Mouse (Mus musculus) lung, postnatal 0 days (tissue): ENCODE data around the gene Hpn. TPM values are rescaled to one million over a fixed set of nuclear protein-coding genes. Genes with fewer than 3 reads are reported as not detected.
A peak's percentile ranks its signal among the peaks of the same experiment; 100 is the strongest.

ENCODE experiments used
- ATAC-seq: fragments of 200-750 bp; cut with Nextera tagmentation; 2 replicates; pipeline ENCODE4 v1.8.0; 2017; ENCODE audit warnings: moderate library complexity
- DNase-seq: peaks from one replicate; pipeline ENCODE4 v3.0.0-alpha.2; 2016; ENCODE audit warnings: low spot score
- H3K27ac ChIP-seq: fragments of 300-500 bp; sonication (generic); 2 replicates; pipeline ENCODE4 v1.5.1; 2014; ENCODE audit warnings: antibody characterized with exemption, mild to moderate bottlenecking, low read length, mixed read lengths
- H3K27me3 ChIP-seq: fragments of 300-500 bp; sonication (generic); replicated peaks from 2 replicates; pipeline ENCODE4 v1.6.1; 2014; ENCODE audit warnings: low read length, mixed read lengths; ENCODE audit not compliant: insufficient read depth
- H3K36me3 ChIP-seq: fragments of 300-500 bp; sonication (generic); 2 replicates; pipeline ENCODE4 v1.6.1; 2014; ENCODE audit warnings: low read length, mixed read lengths; ENCODE audit not compliant: insufficient read depth
- H3K4me1 ChIP-seq: fragments of 300-500 bp; sonication (generic); 2 replicates; pipeline ENCODE4 v1.6.1; 2014; ENCODE audit warnings: antibody characterized with exemption, low read depth, low read length, mixed read lengths; ENCODE audit not compliant: insufficient read depth
- H3K4me2 ChIP-seq: fragments of 300-500 bp; sonication (generic); replicated peaks from 2 replicates; pipeline ENCODE4 v1.6.1; 2014; ENCODE audit warnings: low read depth, mild to moderate bottlenecking, low read length, moderate library complexity, mixed read lengths
- H3K4me3 ChIP-seq: fragments of 300-500 bp; sonication (generic); 2 replicates; pipeline ENCODE4 v1.5.1; 2014; ENCODE audit warnings: low read depth, low read length
- H3K9ac ChIP-seq: fragments of 300-500 bp; sonication (generic); replicated peaks from 2 replicates; pipeline ENCODE4 v1.6.1; 2014; ENCODE audit warnings: low read depth, mild to moderate bottlenecking
- H3K9me3 ChIP-seq: fragments of 300-500 bp; sonication (generic); 2 replicates; pipeline ENCODE4 v1.6.1; 2016; ENCODE audit warnings: low read length, mixed read lengths
- CTCF ChIP-seq: IDR thresholded peaks from 2 replicates; pipeline ENCODE4 v1.5.1; 2016; ENCODE audit warnings: antibody characterized with exemption, mild to moderate bottlenecking
- EP300 ChIP-seq: IDR thresholded peaks from 2 replicates; pipeline ENCODE4 v1.6.1; 2016; ENCODE audit warnings: antibody characterized with exemption, mild to moderate bottlenecking, control low read depth
- WGBS: fragments of 180-500 bp; shearing (Covaris S2); extraction: QIAGEN DNeasy Blood & Tissue Kit; methylation state at CpG from one replicate; pipeline ENCODE4 v1.1.7; 2014; 5-methylcytosine and 5-hydroxymethylcytosine counted together
- polyA plus RNA-seq: library from polyadenylated mRNA; unstranded; fragments of >200 nt; fragmentation: Nextera tagmentation; extraction: Ambion mirVana; gene quantifications from 2 replicates; pipeline ENCODE4 v1.2.1, GENCODE M21; 2015

The Hpn gene
- polyA plus RNA-seq, 1 experiment from 2014 or later = 20.5 TPM

DNA sequence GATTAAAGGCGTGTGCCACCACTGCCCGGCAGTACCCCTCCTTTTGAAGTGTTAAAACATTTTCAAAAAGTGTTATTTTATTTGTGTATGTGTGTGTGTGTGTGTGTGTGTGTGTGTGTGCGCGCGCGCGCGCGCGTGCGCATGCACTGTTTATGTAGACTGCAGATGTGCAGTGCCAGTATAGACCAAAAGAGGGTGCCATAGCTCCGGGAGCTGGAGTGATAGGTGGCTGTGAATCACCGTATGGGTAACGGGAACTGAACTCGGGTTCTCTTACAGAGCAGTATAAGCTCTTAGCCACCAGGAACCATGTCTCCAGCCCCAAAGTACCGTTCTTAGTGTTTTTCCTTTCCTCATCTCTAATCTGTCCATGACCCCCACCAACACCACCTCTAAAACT lies 29.8 kb upstream of the Hpn start:
- Histone ChIP-seq H3K9ac (no peak overlapping the region), H3K27ac (no peak overlapping the region), H3K9me3 (no peaks in the 10 kb centered on the region), H3K4me2 (no peak overlapping the region), H3K4me3 (no peak overlapping the region), H3K27me3 (no peaks in the 10 kb centered on the region), H3K36me3 (peaks cover 20% of the 10 kb centered on the region; the same call in 1 of the 2 replicates), H3K4me1 (peaks cover 14% of the 10 kb centered on the region; the same call in 1 of the 2 replicates)
- no peak for DNase-seq
- TF ChIP-seq CTCF = peak; percentile 44
- no peak for TF ChIP-seq EP300
- ATAC-seq = no peak
- 95% methylated on average over 16 of the region's 16 CpGs for WGBS

DNA sequence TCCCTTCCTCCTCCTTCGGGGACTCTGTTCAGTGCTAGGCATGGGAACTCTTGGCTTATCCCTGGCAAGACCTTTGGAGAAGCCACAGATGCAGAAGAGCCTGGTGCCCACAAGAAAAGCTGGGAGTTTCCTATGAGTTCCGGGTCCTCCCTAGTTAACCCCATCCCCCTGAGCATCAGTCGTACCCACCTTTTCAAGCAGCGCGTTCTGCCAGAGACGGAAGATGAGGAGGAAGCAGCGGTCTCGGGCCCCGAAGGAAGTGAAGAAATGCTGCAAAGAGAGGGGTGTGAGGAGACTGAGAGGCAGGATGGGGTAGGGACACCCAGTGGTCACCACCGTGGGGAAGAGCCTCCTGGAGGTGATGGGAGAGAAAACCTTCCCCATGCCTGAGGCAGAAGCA lies 25.9 kb upstream of the Hpn start:
- Histone ChIP-seq H3K9me3 (no peaks in the 10 kb centered on the region), H3K9ac (no peak overlapping the region), H3K36me3 (peaks cover 52% of the 10 kb centered on the region), H3K27me3 (no peaks in the 10 kb centered on the region), H3K4me1 (no peaks in the 10 kb centered on the region), H3K4me2 (no peak overlapping the region), H3K27ac (no peak overlapping the region), H3K4me3 (no peak overlapping the region)
- ATAC-seq (no peak), DNase-seq (no peak)
- 87% methylated on average over 10 of the region's 10 CpGs for WGBS
- TF ChIP-seq CTCF = no peak
- TF ChIP-seq EP300 = no peak

DNA sequence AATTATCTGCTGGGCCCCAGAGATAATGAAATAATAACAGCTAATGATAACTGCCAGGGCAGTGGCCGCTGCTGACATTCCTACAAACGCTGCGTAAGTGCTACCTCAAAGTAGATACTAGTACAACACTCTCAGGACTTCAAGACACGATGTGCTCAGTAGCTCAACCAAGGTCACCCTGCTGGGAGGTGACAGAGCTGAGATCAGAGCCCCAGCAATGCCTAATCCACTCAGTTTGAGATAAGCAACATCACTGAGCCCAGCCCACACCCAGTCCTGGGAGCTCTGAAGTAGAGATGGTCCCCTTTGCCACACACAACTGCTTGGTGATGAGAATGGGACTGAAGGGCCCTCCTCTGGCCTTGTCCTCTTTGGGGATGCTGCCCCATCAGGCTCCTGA lies 25.2 kb upstream of the Hpn start:
- Histone ChIP-seq H3K9ac (no peak overlapping the region), H3K36me3 (peaks cover 57% of the 10 kb centered on the region), H3K27ac (no peak overlapping the region), H3K4me3 (no peak overlapping the region), H3K4me2 (no peak overlapping the region), H3K27me3 (no peaks in the 10 kb centered on the region), H3K4me1 (no peaks in the 10 kb centered on the region), H3K9me3 (no peaks in the 10 kb centered on the region)
- DNase-seq = no peak
- TF ChIP-seq CTCF = no peak
- no peak for TF ChIP-seq EP300
- 80% methylated on average over 4 of the region's 4 CpGs for WGBS
- no peak for ATAC-seq

DNA sequence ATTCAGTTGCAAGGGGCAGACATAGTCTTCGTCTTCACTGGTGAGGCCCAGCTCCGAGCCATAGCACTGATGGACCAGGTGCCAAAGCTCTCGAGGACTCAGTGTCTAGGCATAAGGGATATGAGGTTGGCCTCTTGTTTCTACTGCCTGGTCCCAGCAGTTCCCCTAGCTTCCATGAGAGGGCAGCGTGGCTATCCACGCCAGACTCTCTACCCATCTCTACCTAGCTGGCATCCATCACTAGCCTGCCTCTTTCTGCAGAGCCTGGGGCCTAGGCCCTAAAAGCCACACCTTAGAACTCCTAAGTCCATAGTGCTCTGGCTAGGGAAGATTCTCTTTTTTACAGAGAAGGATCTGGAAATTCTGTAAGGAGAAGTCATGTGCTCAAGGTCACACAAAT lies 24.7 kb upstream of the Hpn start:
- H3K36me3 ChIP-seq = peaks cover 62% of the 10 kb centered on the region
- no peaks in the 10 kb centered on the region for H3K9me3 ChIP-seq
- no peaks in the 10 kb centered on the region for H3K4me1 ChIP-seq
- no peaks in the 10 kb centered on the region for H3K27me3 ChIP-seq
- DNase-seq = peak; percentile 63
- no peak overlapping the region for H3K4me3 ChIP-seq
- no peak overlapping the region for H3K9ac ChIP-seq
- no peak overlapping the region for H3K27ac ChIP-seq
- ATAC-seq = peak; percentile 66
- peak; percentile 91 for TF ChIP-seq CTCF
- no peak for TF ChIP-seq EP300
- no peak overlapping the region for H3K4me2 ChIP-seq
- WGBS = 57% methylated on average over 5 of the region's 5 CpGs

DNA sequence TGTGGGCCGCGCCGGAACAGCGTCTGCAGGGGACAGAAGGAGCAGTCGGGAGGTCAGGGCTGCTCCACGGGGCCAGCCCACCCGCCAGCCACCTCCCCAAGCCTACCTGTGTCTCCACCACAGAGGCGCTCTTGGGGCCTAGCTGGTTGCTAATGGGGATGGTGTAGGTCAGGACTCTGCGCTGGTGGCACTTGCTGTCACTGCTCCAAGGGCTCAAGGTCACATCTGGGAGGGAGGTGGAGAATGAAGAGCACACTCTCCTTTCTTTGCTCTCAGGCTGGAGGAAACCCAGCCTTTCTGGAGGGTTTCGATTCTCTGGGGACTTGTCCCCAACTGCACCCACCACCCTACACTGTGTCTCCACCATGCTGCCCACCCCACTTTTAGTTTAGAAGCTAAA lies 20.6 kb upstream of the Hpn start:
- Histone ChIP-seq H3K9ac (no peak overlapping the region), H3K36me3 (peaks cover 72% of the 10 kb centered on the region), H3K4me1 (no peaks in the 10 kb centered on the region), H3K27me3 (no peaks in the 10 kb centered on the region), H3K27ac (no peak overlapping the region), H3K9me3 (no peaks in the 10 kb centered on the region), H3K4me3 (no peak overlapping the region), H3K4me2 (no peak overlapping the region)
- ATAC-seq (no peak), DNase-seq (no peak)
- WGBS = 92% methylated on average over 10 of the region's 10 CpGs
- TF ChIP-seq CTCF (no peak), EP300 (no peak)

DNA sequence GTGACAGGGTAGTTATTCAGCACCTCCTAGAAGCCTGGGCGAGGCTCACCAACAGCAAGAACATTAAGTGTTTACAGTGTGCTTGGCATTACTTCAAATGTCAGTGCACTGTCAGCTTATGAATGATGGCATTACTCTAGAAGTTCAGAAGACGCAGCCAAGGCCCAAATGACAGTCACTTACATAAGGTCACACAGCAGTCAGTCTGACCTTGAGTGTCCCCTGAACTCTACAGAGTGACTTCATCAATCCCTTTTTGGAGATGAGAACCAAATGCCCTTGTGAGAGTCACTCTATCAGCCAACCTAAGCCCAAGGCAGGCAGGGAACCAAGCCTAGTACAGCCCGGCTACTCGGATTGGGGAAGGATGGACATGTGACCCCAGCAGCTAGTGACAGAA lies 16.8 kb upstream of the Hpn start:
- no peak overlapping the region for H3K4me2 ChIP-seq
- no peak overlapping the region for H3K27ac ChIP-seq
- no peak for DNase-seq
- H3K4me1 ChIP-seq = no peaks in the 10 kb centered on the region
- peaks cover 50% of the 10 kb centered on the region for H3K36me3 ChIP-seq
- peaks cover 6% of the 10 kb centered on the region for H3K27me3 ChIP-seq
- TF ChIP-seq CTCF = no peak
- no peak for TF ChIP-seq EP300
- WGBS = 77% methylated on average over 4 of the region's 4 CpGs
- no peaks in the 10 kb centered on the region for H3K9me3 ChIP-seq
- no peak overlapping the region for H3K4me3 ChIP-seq
- no peak overlapping the region for H3K9ac ChIP-seq
- ATAC-seq = no peak

DNA sequence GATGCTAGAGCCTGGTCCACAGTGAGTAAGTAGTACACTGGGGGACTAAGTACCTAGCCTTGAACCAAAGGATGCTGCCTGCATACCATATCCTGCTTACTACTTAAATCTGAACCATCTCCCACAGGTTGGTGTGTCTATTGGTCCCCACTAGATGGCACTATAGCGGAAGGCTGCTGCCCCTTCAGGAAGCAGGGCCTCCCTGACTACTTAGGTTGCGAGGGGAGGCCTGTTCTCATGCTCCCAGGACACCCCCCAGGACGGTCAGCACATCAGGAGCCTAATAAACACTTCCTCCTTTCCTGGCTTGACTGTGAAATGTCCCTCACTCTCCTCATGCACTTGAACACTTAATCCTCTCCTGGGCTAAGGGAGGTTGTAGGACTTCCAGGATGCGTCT lies 15.8 kb upstream of the Hpn start:
- DNase-seq = peak; percentile 78
- no peak overlapping the region for H3K4me2 ChIP-seq
- peaks cover 16% of the 10 kb centered on the region for H3K27me3 ChIP-seq
- peak; percentile 29 for ATAC-seq
- H3K36me3 ChIP-seq = peaks cover 40% of the 10 kb centered on the region
- no peaks in the 10 kb centered on the region for H3K4me1 ChIP-seq
- WGBS = 35% methylated on average over 4 of the region's 4 CpGs
- TF ChIP-seq EP300 (no peak), CTCF (peak; percentile 86)
- no peak overlapping the region for H3K4me3 ChIP-seq
- no peaks in the 10 kb centered on the region for H3K9me3 ChIP-seq
- no peak overlapping the region for H3K9ac ChIP-seq
- no peak overlapping the region for H3K27ac ChIP-seq
